In genomic region chr1:21035878-21036277, GRCm38 (mm10) we compare ENCODE assay signal across 28 mouse cellular contexts. TPM values are rescaled to one million over a fixed set of nuclear protein-coding genes. Genes with fewer than 3 reads are reported as not detected.
A peak's percentile ranks its signal among the peaks of the same experiment; 100 is the strongest.
DNase-seq lines count a peak whose midpoint lies in the region; ATAC-seq and TF ChIP-seq lines count a peak whose summit lies in the region.
"Had no signal": no experiment of that assay in that cellular context is flagged by ENCODE, and none has a peak within 500 bp of the region (broad histone marks: within the 10 kb centered on the region; RNA-seq: fewer than 3 reads in every experiment).

No protein-coding gene starts in this region.

- H3K4me2 ChIP-seq in CH12.LX (ENCODE audit: insufficient read depth, low read depth, poor library complexity, severe bottlenecking): peak overlapping the region; percentile 11; the same call in 1 of the 2 replicates
- H3K4me2 ChIP-seq: forebrain, embryonic 15.5 days; heart, embryonic 12.5 days; hindbrain, embryonic 13.5 days; liver, embryonic 11.5 days; midbrain, embryonic 11.5 days had no signal

- peak; percentile 82 for ATAC-seq in granulocyte monocyte progenitor cell, adult 5-6 weeks (replicated peaks; ENCODE audit: poor library complexity, severe bottlenecking)
- ATAC-seq: CD4-positive, CD25-positive, alpha-beta regulatory T cell, adult 4 months; forebrain, embryonic 15.5 days; inflammation-experienced regulatory T-cells, adult 6 months; liver, postnatal 0 days; Patski had no signal

- 70% methylated on average over 6 of the region's 6 CpGs for WGBS in small intestine, adult 2 months

- no peak overlapping the region for H3K4me3 ChIP-seq in CH12.LX (replicated peaks in 1 of 3; ENCODE audit: low read depth in 2 of 3, low read length in 2 of 3, poor library complexity in 1 of 3)
- no peak overlapping the region for H3K4me3 ChIP-seq in small intestine, adult 2 months (ENCODE audit: low read depth, low read length)
- H3K4me3 ChIP-seq: embryonic facial prominence, embryonic 10.5 days; forebrain, embryonic 15.5 days; heart, embryonic 12.5 days; hindbrain, embryonic 13.5 days had no signal

- no peak for TF ChIP-seq CTCF in CH12.LX (conservative IDR thresholded peaks at IDR 0.05 in 1 of 2, IDR thresholded peaks at IDR 0.05 in 1 of 2; ENCODE audit: low read depth in 2 of 2, low read length in 2 of 2)
- TF ChIP-seq CTCF in small intestine, adult 2 months (IDR thresholded peaks at IDR 0.05; ENCODE audit: extremely low read depth, insufficient read length, insufficient replicate concordance, low read depth, low read length): no peak

- no peaks in the 10 kb centered on the region for H3K9me3 ChIP-seq in CH12.LX (replicated peaks; ENCODE audit: low read length)
- H3K9me3 ChIP-seq: embryonic facial prominence, embryonic 10.5 days; forebrain, embryonic 15.5 days; heart, embryonic 12.5 days; hindbrain, embryonic 13.5 days had no signal

- TF ChIP-seq POLR2A in CH12.LX (IDR thresholded peaks at IDR 0.05; ENCODE audit: low read depth, low read length): no peak
- no peak for TF ChIP-seq POLR2A in small intestine, adult 2 months (IDR thresholded peaks at IDR 0.05; ENCODE audit: low read depth, low read length)

- H3K79me2 ChIP-seq in CH12.LX (replicated peaks; ENCODE audit: control insufficient read depth, extremely low read depth, insufficient read depth, poor library complexity, severe bottlenecking): no peaks in the 10 kb centered on the region; the same call in 1 of the 2 replicates

- H3K9ac ChIP-seq in CH12.LX (ENCODE audit: insufficient read depth, low read depth): 0 out of 2 replicates have a peak overlapping the region, but pooled peaks have one; percentile 21
- H3K9ac ChIP-seq: forebrain, embryonic 15.5 days; heart, embryonic 12.5 days; hindbrain, embryonic 13.5 days; liver, postnatal 0 days had no signal

- peaks cover 37 to 68% of the 10 kb centered on the region in 2 experiments for H3K4me1 ChIP-seq in CH12.LX (ENCODE audit: control insufficient read depth in 1 of 2, insufficient read depth in 2 of 2)
- H3K4me1 ChIP-seq in small intestine, adult 2 months (ENCODE audit: control insufficient read depth, insufficient read depth, insufficient read length, low read length): no peaks in the 10 kb centered on the region; the same call in 1 of the 2 replicates
- H3K4me1 ChIP-seq: forebrain, embryonic 15.5 days; hindbrain, embryonic 13.5 days had no signal

- H3K27ac ChIP-seq in CH12.LX (ENCODE audit: insufficient read depth, low read depth): no peak overlapping the region; the same call in 1 of the 2 replicates
- 0 out of 2 replicates have a peak overlapping the region, but pooled peaks have one; percentile 0 for H3K27ac ChIP-seq in small intestine, adult 2 months (ENCODE audit: insufficient read depth, low read depth, low read length)
- H3K27ac ChIP-seq: embryonic facial prominence, embryonic 10.5 days; forebrain, embryonic 15.5 days; hindbrain, embryonic 13.5 days; kidney, postnatal 0 days; macrophage; stomach, postnatal 0 days had no signal

- peaks cover 4 to 36% of the 10 kb centered on the region in 2 experiments for H3K36me3 ChIP-seq in CH12.LX (replicated peaks in 1 of 2; ENCODE audit: control insufficient read depth in 1 of 2, insufficient read depth in 1 of 2, low read length in 1 of 2)
- no peaks in the 10 kb centered on the region for H3K36me3 ChIP-seq in small intestine, adult 2 months (ENCODE audit: control insufficient read depth, insufficient read depth, low read length)
- H3K36me3 ChIP-seq: forebrain, embryonic 15.5 days; hindbrain, embryonic 13.5 days had no signal

- TF ChIP-seq RAD21 in CH12.LX (IDR thresholded peaks at IDR 0.05; ENCODE audit: low read depth, low read length): no peak

- in situ Hi-C loops in CH12.LX (cut with MboI; ENCODE audit: low pct_ligation_motif_present, low pct_unique_long_range_greater_than_20kb, low sequenced_read_pairs): loop anchor here (5.0 kb wide), 1 partner anchor 41 kb away; the partner anchor contains the start of gene Tram2

- peak; percentile 38 for DNase-seq in lung, postnatal 36 days
- no peak for DNase-seq in lung, postnatal 14 days
- peak; percentile 40 for DNase-seq in CH12.LX (ENCODE audit: extremely low read depth)
- DNase-seq in cerebellum, postnatal 10 days: no peak
- DNase-seq in embryo, embryonic 10.5 days (ENCODE audit: low spot score): no peak
- DNase-seq: adrenal gland, adult 2 months; cerebellum, adult 18-20 months; cerebellum, postnatal 36 days; gastrocnemius, postnatal 10 days; heart, adult 18-20 months; heart, postnatal 14 days; kidney, adult 18-20 months; liver, postnatal 0 days; thymus, adult 2 months had no signal

- no peaks in the 10 kb centered on the region for H3K27me3 ChIP-seq in CH12.LX (replicated peaks)
- H3K27me3 ChIP-seq in small intestine, adult 2 months (ENCODE audit: control insufficient read depth, insufficient read depth, low read length): no peaks in the 10 kb centered on the region
- H3K27me3 ChIP-seq: forebrain, embryonic 15.5 days; heart, embryonic 12.5 days; hindbrain, embryonic 13.5 days; Patski had no signal

- TF ChIP-seq EP300 in CH12.LX (IDR thresholded peaks at IDR 0.05; ENCODE audit: low read length): peak; percentile 75

- dilution Hi-C loops in CH12.LX (cut with MboI; ENCODE audit: extremely low pct_ligation_motif_present, extremely low pct_unique_long_range_greater_than_20kb, low sequenced_read_pairs): no loop called here

TF ChIP-seq in CH12.LX, 34 proteins besides CTCF, POLR2A, EP300 and RAD21:
- no peak for TF ChIP-seq POLR2AphosphoS2 (IDR thresholded peaks at IDR 0.05; ENCODE audit: low read depth, low read length)
- peak; percentile 38; the same call in 1 of the 2 replicates for TF ChIP-seq IRF4 (IDR thresholded peaks at IDR 0.05; ENCODE audit: low read depth, low read length)
- no peak for TF ChIP-seq CHD2 (IDR thresholded peaks at IDR 0.05; ENCODE audit: low read length)
- TF ChIP-seq SIN3A (IDR thresholded peaks at IDR 0.05; ENCODE audit: low read length): 0 out of 2 replicates have a peak, but pooled peaks have one; percentile 39
- TF ChIP-seq HCFC1 (IDR thresholded peaks at IDR 0.05; ENCODE audit: low read depth, low read length): no peak

RNA-seq across cellular contexts. Expression of gene Tram2, which starts 43.2 kb away (rescaled TPM):
- total RNA-seq in CH12.LX (2012; rRNA removed) (2.4 and 2.9 TPM in 2 replicates), CH12.LX (2014; rRNA removed) (1.3 and 1.9 TPM in 2 replicates)
- polyA plus RNA-seq in CH12.LX (2012; ENCODE audit: insufficient read length, low read depth): 4.7 and 6.6 TPM in 2 replicates
- 8.9 and 9.3 TPM in 2 replicates for total RNA-seq in granulocyte monocyte progenitor cell, adult 5-6 weeks (2014; fragmentation: Nextera tagmentation)
- total RNA-seq in granulocyte monocyte progenitor cell, adult 5-6 weeks (2017): 2.2 and 4.0 TPM in 2 replicates
- 2.5 and 7.9 TPM in 2 replicates for polyA plus RNA-seq in small intestine, adult 2 months (2012; rRNA removed)

Comparison
In these comparisons a context has a peak if more than half of its experiments do, and no peak if none do; other contexts are left out.
1. DNase-seq: peak in lung, postnatal 36 days (single experiment) and CH12.LX (single experiment); none in lung, postnatal 14 days (single experiment), cerebellum, postnatal 10 days (0 of 2) and embryo, embryonic 10.5 days (single experiment).